Mouse (Mus musculus): ENCODE measurements around the gene Sgo2a.

DNA sequence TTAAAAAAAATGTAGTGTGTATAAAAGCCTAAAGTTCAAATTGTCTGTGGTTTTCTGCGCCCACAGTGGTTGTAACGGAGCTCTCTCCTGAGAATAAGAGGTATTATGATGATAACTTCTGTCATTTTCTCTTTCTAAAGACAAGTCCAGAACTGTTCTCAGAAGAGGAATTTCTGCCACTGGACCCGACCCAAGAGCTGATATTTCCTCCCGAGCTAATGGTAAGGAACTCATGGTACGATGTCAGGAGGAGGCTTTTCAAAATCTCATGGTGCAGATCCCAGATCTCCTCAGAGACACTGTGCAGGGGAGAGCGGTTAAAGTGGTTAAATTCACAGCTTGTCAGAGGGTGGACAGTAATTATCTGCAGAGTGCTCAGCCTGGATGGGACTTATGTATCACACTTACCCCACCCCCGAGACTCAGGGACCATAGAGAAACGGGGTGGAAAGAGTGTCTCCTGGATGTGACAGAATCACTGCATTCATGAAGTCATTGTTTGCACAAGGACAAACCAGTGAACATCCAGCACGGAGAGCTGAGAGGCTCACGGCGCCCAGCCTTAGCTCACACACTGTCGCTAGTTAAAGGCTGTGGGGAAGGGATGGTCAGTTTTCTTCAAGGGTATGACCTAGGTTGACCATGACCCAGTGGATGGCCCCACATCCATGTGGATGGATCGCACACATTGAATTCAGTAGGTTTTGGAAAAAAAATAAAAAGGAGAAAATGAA, 60.5 kb downstream of the Sgo2a start:
- no peak for TF ChIP-seq CTCF (IDR thresholded peaks at IDR 0.05; ENCODE audit: low read depth, low read length)
- TF ChIP-seq POLR2A (IDR thresholded peaks at IDR 0.05; ENCODE audit: borderline replicate concordance, low read depth, low read length): no peak

Measured in bone marrow macrophage, adult 2 months (primary cell).